Mouse (Mus musculus) gastrocnemius, postnatal 36 days (tissue): ENCODE data around the gene Emc8. TPM values are rescaled to one million over a fixed set of nuclear protein-coding genes. Genes with fewer than 3 reads are reported as not detected.

Experiments used
- DNase-seq, 2 experiments: peaks; one replicate each; pipeline ENCODE4 v3.0.0; 2022
- intact Hi-C: fragments of 180-260 bp; cut with DNase I; formaldehyde crosslinking; loops from one replicate; pipeline ENCODE4 v1.15.1; 2025
- total RNA-seq, 2 experiments: library from RNA; stranded (reverse); gene quantifications; 2 replicates each; pipeline ENCODE4 v1.2.3; 2021

The Emc8 gene
- total RNA-seq, 2 experiments from 2014 or later = 23.4 to 26.9 TPM

GRCm38 (mm10) chr8:120657415-120657814, 11.0 kb downstream of the Emc8 start:
- DNase-seq = no peak
- intact Hi-C loops = no loop called here

GRCm38 (mm10) chr8:120656322-120657052, 11.9 kb downstream of the Emc8 start:
- no peak for DNase-seq
- intact Hi-C loops = no loop called here

- intact Hi-C loops = no loop called here
- no peak for DNase-seq
These were observed 20.8 kb downstream of the Emc8 start, which contains the start of gene 1190005I06Rik for GRCm38 (mm10) chr8:120647532-120647931. TSS of gene 1190005I06Rik (minus strand) at chr8:120647632.

- intact Hi-C loops = no loop called here
- DNase-seq = peak; percentile 28 to 29
These were observed 23.7 kb downstream of the Emc8 start for GRCm38 (mm10) chr8:120644663-120645062.

GRCm38 (mm10) chr8:120642031-120642662, 26.2 kb downstream of the Emc8 start:
- intact Hi-C loops = no loop called here
- peak in 1 of 2 experiments; percentile 38 for DNase-seq

GRCm38 (mm10) chr8:120641245-120641644, 27.1 kb downstream of the Emc8 start:
- no peak for DNase-seq
- intact Hi-C loops = no loop called here

- intact Hi-C loops = no loop called here
- peak; percentile 32 to 38 for DNase-seq
These were observed 34.0 kb downstream of the Emc8 start for GRCm38 (mm10) chr8:120634329-120634839.

GRCm38 (mm10) chr8:120633665-120634271, 34.6 kb downstream of the Emc8 start:
- DNase-seq = no peak

GRCm38 (mm10) chr8:120632969-120633664, 35.3 kb downstream of the Emc8 start:
- intact Hi-C loops = no loop called here
- DNase-seq = no peak

More at GRCm38 (mm10) chr8:120633665-120634271, 34.6 kb downstream of the Emc8 start:
- intact Hi-C loops = no loop called here

GRCm38 (mm10) chr8:120631441-120632375, 36.7 kb downstream of the Emc8 start:
- DNase-seq = no peak
- intact Hi-C loops = no loop called here

GRCm38 (mm10) chr8:120630848-120631247, 37.5 kb downstream of the Emc8 start:
- DNase-seq = no peak
- intact Hi-C loops = no loop called here

- no peak for DNase-seq
- intact Hi-C loops = no loop called here
These were observed 38.3 kb downstream of the Emc8 start for GRCm38 (mm10) chr8:120630031-120630430.

GRCm38 (mm10) chr8:120627298-120627697, 41.1 kb downstream of the Emc8 start:
- no peak for DNase-seq
- intact Hi-C loops = no loop called here

GRCm38 (mm10) chr8:120626461-120626860, 41.9 kb downstream of the Emc8 start:
- intact Hi-C loops = no loop called here
- DNase-seq = no peak

- intact Hi-C loops = no loop called here
These were observed 44.8 kb downstream of the Emc8 start for GRCm38 (mm10) chr8:120623608-120624007.

GRCm38 (mm10) chr8:120622161-120622560, 46.2 kb downstream of the Emc8 start:
- DNase-seq = no peak
- intact Hi-C loops = no loop called here

More at GRCm38 (mm10) chr8:120623608-120624007, 44.8 kb downstream of the Emc8 start:
- DNase-seq = no peak

- DNase-seq = no peak
- intact Hi-C loops = no loop called here
These were observed 47.9 kb downstream of the Emc8 start for GRCm38 (mm10) chr8:120620441-120620840.

- DNase-seq = no peak
- intact Hi-C loops = no loop called here
These were observed 48.9 kb downstream of the Emc8 start for GRCm38 (mm10) chr8:120619235-120620180.
